Mouse (Mus musculus): ENCODE measurements around the gene Atl1.

DNA sequence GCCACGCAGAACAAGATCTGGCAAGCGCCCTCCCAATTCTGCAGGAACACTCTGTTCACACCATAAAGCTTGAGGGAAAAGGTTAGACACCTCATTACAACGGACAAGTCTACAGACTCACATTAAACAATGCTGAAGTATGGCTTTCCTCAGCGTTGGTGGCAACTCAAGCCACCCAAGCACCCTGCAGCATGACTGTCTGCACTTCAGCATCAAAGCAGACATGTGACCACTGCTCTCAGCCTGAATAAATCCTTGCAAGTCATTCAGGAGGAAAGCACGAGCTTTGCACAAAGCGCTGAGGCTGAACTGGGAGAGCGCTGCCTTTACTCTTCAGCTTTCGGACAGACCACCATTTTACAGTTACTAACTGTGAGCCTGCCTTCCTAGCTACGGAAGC lies 40.1 kb upstream of the Atl1 start:
- no peak for TF ChIP-seq CTCF (IDR thresholded peaks at IDR 0.05; ENCODE audit: borderline replicate concordance, insufficient read depth, low read length)
- no peak for TF ChIP-seq POLR2A (IDR thresholded peaks at IDR 0.05; ENCODE audit: low read depth, low read length)

All from embryonic fibroblast, embryonic 13.5 days (primary cell).